Mouse (Mus musculus) liver, embryonic 18 days (tissue): Measurements from ENCODE around the gene Smad9. TPM values are rescaled to one million over a fixed set of nuclear protein-coding genes. Genes with fewer than 3 reads are reported as not detected.

ENCODE experiments used
- polyA plus RNA-seq: library from polyadenylated mRNA; depleted of rRNA; stranded (reverse); fragments of >200 nt; gene quantifications from 2 replicates; pipeline ENCODE4 v1.2.3, GENCODE M21; 2012; rRNA removed

Gene Smad9
- polyA plus RNA-seq, result 3.2 and 3.6 TPM in 2 replicates

DNA sequence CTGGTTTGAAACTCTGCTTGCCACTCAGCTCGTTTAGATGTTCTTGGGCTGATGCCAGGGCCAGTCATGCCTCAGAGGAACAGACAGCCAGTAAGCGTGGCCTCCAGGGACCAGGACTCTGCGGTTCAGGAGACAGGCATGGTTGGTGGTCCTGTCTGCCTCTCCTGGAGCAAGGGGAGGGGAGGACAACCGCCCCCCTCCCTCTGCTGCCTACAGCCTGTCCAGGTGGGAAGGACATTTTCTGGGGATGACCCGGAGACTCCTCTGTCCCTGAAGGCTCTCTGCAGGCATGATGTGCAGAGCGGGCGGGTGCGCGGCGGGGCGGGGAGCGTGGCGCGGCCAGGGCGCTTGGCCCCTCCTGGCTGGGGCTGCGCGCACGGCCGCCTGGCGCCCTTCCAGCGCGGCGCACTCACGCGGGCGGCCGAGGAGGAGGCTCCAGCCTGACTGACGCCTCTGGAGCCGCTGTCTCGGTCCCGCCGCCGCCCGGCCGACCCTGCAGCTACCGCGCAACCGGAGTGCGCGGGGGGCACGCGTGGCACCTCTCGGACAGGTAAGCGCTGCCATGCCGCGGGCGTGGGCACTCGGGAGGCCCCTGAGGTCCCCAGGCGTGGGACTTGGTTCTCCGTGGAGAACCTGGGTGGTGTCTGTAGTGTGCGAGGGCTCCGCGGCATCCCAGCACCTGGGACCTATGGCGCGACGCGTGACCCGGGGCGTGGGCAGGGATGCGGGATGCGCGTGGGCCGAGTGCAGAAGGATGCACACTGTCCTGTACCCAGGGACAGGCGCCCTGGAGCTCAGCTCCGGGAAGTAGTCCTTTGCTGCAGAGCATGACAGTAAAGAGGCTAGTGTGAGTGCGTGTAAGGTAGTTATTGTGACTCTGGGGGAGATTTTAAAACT lies at the start of gene Smad9:
Smad9 (plus strand) TSS at position 438 of the 897 bp plus-strand sequence.

DNA sequence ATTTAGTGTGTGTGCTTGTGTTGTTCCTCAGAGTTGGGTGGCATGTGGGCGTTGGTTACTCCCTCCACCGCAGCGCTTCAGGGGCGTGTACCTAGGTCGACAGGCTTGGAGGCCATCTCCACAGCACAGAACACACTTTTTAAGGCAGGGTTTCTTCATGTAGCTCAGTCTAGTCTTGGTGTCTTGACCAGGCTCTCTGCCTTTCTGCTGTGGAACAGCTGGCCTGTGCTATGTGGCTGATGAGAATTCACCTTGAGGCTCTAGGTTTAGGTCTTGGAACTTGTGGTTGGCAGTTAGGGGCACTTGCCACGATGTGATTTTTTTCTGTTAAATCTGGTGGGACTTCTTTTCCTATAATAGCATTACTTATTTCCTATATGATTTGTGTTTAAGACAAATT lies 41.1 kb upstream of the Smad9 start, which contains the start of gene Gm21958:
Gm21958 (minus strand) TSS at position 101 of the 400 bp plus-strand sequence.

DNA sequence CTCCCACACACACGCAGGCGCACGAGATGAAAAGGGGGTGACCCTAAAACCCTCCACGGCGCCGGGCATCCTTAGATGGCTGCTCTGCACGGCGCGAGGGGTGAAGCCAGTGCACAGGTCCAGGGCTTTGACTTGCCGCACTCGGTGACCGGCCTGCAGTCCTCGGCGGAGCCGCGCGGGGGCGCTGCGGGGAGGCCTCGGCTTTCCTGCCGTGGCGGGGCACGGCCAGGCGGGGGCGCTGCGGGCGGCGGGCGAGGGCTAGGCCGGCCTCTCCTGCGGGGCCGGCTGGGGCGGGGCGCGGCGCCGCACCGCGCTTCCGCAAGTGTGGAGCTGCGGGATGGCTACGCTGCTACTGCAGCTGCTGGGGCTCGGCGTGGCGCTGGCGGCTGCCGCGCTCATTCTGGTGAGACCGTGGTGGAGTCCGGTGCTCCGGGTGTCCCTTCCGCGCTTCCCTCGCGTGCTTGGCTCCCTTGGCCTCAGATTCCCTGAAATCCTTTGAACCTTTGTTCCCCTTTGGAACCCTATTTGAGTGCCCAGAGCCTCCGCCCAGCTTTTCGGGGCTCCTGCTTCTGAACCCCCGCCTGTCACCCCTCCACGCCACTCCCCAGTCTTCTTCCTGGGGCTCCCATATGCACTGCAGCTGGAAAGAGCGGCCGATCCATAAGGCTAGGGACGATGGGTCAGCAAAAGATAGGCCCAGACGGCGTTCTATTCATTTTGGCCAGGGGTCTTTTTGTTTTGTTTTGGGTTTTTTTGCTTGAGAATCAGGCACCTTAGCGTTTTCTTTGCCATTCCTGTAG lies 19.9 kb upstream of the Smad9 start, which contains the start of the genes Exosc8 and Alg5:
Exosc8 (minus strand) TSS at position 147 of the 800 bp plus-strand sequence.
Alg5 (plus strand) TSS at position 293 of the 800 bp plus-strand sequence.

DNA sequence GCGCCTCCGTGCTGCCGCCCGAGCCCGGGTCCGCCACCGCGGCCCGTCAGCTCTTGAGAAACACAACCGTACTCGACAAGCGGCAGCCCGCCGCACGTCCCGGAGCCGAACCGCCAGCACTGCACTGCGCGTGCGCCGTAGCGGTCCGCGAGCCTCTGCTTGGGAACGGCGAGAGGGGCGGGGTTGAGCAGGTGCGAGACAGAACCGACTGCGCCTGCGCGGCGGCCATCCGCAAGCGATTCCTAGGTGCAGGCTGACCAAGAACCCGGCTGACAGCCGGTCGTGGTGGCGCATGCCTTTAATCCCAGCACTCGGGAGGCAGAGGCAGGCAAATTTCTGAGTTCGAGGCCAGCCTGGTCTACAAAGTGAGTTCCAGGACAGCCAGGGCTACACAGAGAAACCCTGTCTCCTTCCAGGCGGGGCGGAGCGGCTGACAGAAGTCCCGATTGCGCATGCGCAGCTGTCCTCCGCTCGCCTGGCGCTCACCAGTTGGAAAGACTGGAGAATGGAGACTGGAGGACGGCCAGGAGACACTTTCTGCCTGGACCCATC lies 52.4 kb downstream of the Smad9 start, which contains the start of gene Rfxap:
Rfxap (minus strand) TSS at position 126 of the 552 bp plus-strand sequence.

Other genes starting within 250 kb of the Smad9 start
- 23.9 and 26.3 TPM in 2 replicates for gene Supt20, start 62.8 kb upstream of the Smad9 start, polyA plus RNA-seq
- not detected in 2 replicates for gene Gm21958, start 41.2 kb upstream of the Smad9 start, polyA plus RNA-seq
- 37.4 and 39.4 TPM in 2 replicates for gene Exosc8, start 20.2 kb upstream of the Smad9 start, polyA plus RNA-seq
- 16.8 and 17.0 TPM in 2 replicates for gene Alg5, start 20.0 kb upstream of the Smad9 start, polyA plus RNA-seq
- gene Rfxap, start 52.2 kb downstream of the Smad9 start, polyA plus RNA-seq, result 17.3 and 19.9 TPM in 2 replicates
- 1.6 TPM in 2 replicates for gene Sertm1, start 160.3 kb downstream of the Smad9 start, polyA plus RNA-seq